Mouse (Mus musculus) neural tube, embryonic 11.5 days (tissue): ENCODE results near the gene Sult1c2. TPM values are rescaled to one million over a fixed set of nuclear protein-coding genes. Genes with fewer than 3 reads are reported as not detected.
"Not testable (repeated sequence)": the region's sequence is repeated elsewhere in the genome, so short reads cannot be mapped to it uniquely, and the experiment has no call there.

Source experiments
- ATAC-seq: fragments of 200-750 bp; cut with Nextera tagmentation; 2 replicates; pipeline ENCODE4 v1.8.0; 2017; ENCODE audit warnings: moderate number of reproducible peaks, mild to moderate bottlenecking, moderate TSS enrichment, moderate library complexity; ENCODE audit not compliant: insufficient read depth, low FRiP score, low TSS enrichment
- DNase-seq: peaks from one replicate; pipeline ENCODE4 v3.0.0-alpha.2; 2015; ENCODE audit warnings: low spot score
- H3K27ac ChIP-seq: fragments of 300-500 bp; sonication (generic); 2 replicates; pipeline ENCODE4 v1.5.1; 2014; ENCODE audit warnings: low read depth, mild to moderate bottlenecking, low read length
- H3K27me3 ChIP-seq: fragments of 300-500 bp; sonication (generic); 2 replicates; pipeline ENCODE4 v1.6.1; 2014; ENCODE audit warnings: mild to moderate bottlenecking, low read length, mixed read lengths; ENCODE audit not compliant: control insufficient read depth, insufficient read depth
- H3K36me3 ChIP-seq: fragments of 300-500 bp; sonication (generic); 2 replicates; pipeline ENCODE4 v1.6.1; 2014; ENCODE audit warnings: mild to moderate bottlenecking, low read length, moderate library complexity, mixed read lengths; ENCODE audit not compliant: control insufficient read depth, insufficient read depth
- H3K4me1 ChIP-seq: fragments of 300-500 bp; sonication (generic); 2 replicates; pipeline ENCODE4 v1.6.1; 2014; ENCODE audit warnings: low read length, mixed read lengths; ENCODE audit not compliant: control insufficient read depth, insufficient read depth
- H3K4me2 ChIP-seq: fragments of 300-500 bp; sonication (generic); 2 replicates; pipeline ENCODE4 v1.6.1; 2014; ENCODE audit warnings: low read depth, mild to moderate bottlenecking, moderate library complexity
- H3K4me3 ChIP-seq: fragments of 300-500 bp; sonication (generic); 2 replicates; pipeline ENCODE4 v1.5.1; 2014; ENCODE audit warnings: low read depth, low read length
- H3K9ac ChIP-seq: fragments of 300-500 bp; sonication (generic); 2 replicates; pipeline ENCODE4 v1.6.1; 2014; ENCODE audit warnings: mild to moderate bottlenecking, low read length
- H3K9me3 ChIP-seq: fragments of 300-500 bp; sonication (generic); 2 replicates; pipeline ENCODE4 v1.6.1; 2016; ENCODE audit warnings: low read length; ENCODE audit not compliant: control insufficient read depth
- WGBS: fragments of 180-500 bp; shearing (Covaris S2); extraction: QIAGEN DNeasy Blood & Tissue Kit; methylation state at CpG from one replicate; pipeline ENCODE4 v1.1.7; 2014; 5-methylcytosine and 5-hydroxymethylcytosine counted together
- polyA plus RNA-seq: library from polyadenylated mRNA; unstranded; fragments of >200 nt; fragmentation: Nextera tagmentation; extraction: Ambion mirVana; gene quantifications from 2 replicates; pipeline ENCODE4 v1.2.1, GENCODE M21; 2014

The Sult1c2 gene
- not detected in 2 replicates for polyA plus RNA-seq

DNA sequence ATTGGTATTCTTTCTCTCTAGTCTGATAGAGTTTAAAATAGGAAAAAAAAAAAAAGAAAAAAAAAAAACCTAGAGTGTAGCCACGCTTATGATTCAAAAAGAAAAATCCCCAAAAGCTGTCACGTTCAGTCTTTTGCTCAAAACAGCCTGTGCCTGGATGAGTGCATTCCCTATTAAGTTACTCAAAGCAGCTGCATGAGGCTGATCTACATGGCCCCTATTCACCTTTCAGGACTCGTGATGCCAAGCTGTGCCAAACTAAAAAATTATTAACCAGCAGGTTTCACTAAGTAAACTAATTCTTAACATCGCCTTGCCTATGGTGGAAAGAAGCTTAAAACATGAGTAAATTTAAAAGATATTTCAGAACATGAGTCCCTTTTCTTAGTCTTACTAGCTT, at the start of gene Sult1c2:
TSS of gene Sult1c2 (minus strand) at position 134 of the 400 bp plus-strand sequence.
- Histone ChIP-seq H3K4me3 (no peak within 1 kb of the TSS), H3K27ac (no peak within 1 kb of the TSS), H3K36me3 (no peaks in the 10 kb centered on the region), H3K9ac (no peak within 1 kb of the TSS), H3K4me1 (no peaks in the 10 kb centered on the region), H3K4me2 (no peak within 1 kb of the TSS), H3K27me3 (no peaks in the 10 kb centered on the region), H3K9me3 (no peaks in the 10 kb centered on the region)
- WGBS = 83% methylated on average over 4 of the region's 4 CpGs
- DNase-seq = no peak
- no peak for ATAC-seq

DNA sequence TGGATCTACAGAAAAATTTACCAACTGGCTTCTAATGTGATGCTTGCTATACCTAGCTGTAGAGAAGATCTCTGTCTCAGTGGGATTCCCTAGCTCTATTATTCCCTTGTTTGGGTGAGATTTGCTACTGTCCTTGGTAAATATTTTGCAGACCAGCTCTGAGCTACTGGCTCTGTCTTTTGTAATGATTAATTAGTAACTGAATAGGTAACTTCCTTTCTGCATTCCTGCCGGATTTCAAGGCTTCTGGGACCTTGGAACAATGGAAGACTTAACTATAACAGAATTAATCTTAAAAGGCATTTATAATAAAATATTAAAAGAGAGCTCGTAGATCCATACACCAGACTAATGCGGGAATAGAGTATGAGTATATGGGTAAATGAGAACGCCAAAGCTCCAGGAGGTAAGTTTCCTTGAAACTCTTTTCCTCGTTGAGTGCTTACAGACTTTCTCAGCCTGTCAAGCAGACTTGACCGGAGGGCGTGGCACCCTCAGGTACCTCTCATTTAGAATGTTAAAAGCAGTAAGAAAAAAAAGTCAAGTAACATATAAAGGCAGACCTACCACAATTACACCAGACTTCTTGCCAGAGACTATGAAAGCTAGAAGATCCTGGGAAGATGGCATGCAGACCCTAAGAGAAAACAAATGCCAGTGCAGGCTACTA, 33.0 kb upstream of the Sult1c2 start:
- not testable (repeated sequence) for H3K27ac ChIP-seq, H3K9me3 ChIP-seq, DNase-seq, H3K4me1 ChIP-seq, H3K36me3 ChIP-seq, H3K27me3 ChIP-seq, H3K9ac ChIP-seq, ATAC-seq, H3K4me2 ChIP-seq, H3K4me3 ChIP-seq
- 88% methylated on average over 7 of the region's 7 CpGs for WGBS

DNA sequence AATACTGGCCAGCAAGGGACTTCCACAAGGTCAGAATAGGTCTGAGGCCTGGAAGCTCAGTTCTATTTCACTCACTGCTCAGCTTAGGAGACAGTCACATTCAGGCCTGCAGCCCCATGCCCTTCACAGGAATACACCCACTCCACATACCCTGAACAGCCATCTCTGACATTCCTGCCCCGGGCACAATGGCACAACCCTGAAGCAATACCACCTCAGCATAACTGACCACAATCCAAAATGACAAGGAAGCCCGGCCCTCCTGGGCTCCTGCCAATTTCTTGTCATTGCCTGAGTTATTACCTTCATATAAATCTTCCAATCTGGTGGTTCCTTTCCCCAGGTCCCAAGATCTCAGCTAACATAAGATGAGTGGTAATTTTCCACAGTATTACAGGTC, 28.3 kb upstream of the Sult1c2 start:
- Histone ChIP-seq H3K27ac (no peak overlapping the region), H3K4me2 (no peak overlapping the region), H3K9ac (no peak overlapping the region), H3K36me3 (no peaks in the 10 kb centered on the region), H3K4me3 (no peak overlapping the region), H3K9me3 (no peaks in the 10 kb centered on the region), H3K4me1 (no peaks in the 10 kb centered on the region), H3K27me3 (no peaks in the 10 kb centered on the region)
- no peak for ATAC-seq
- WGBS = 79% methylated on average over 2 of the region's 2 CpGs
- no peak for DNase-seq

DNA sequence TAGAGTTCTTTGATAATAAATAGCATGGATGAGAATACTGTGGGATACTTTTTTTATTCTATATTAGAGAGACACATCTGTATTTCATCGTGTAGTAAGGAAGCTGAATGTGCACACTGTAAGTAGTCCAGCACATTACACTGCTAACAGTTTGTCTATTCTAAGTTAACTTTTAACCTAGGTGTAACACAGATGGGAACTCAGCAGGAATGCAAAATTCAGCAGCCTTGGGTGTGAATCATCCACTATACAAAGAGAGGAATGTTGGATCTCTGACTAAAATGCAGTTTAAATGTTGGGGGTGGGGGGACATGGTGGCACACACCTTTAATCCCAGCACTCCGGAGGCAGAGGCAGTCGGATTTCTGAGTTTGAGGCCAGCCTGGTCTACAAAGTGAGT, 26.1 kb upstream of the Sult1c2 start:
- Histone ChIP-seq H3K27ac (no peak overlapping the region), H3K36me3 (no peaks in the 10 kb centered on the region), H3K9me3 (no peaks in the 10 kb centered on the region), H3K27me3 (no peaks in the 10 kb centered on the region), H3K9ac (no peak overlapping the region), H3K4me2 (no peak overlapping the region), H3K4me1 (no peaks in the 10 kb centered on the region), H3K4me3 (no peak overlapping the region)
- WGBS = 89% methylated on average over 3 of the region's 3 CpGs
- ATAC-seq (no peak), DNase-seq (no peak)

DNA sequence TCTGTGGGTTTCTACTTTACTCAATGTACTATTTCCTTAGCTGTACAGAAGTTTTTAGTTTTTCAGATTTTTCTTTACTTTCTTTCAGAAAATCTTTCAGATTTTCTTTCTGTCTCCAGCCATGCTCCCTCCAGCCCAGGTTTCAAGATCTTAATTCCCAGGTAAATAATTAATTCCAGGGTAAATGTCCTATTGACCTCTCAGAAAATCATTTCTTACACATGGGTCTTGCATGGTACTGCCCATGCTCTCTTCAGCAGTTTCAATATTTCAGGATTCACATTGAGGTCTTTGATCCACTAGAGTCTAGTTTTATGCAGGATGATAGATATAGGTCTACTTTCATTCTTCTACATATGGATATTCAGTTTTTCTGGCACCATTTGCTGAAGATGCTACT, 23.8 kb upstream of the Sult1c2 start:
- Histone ChIP-seq H3K4me1 (no peaks in the 10 kb centered on the region), H3K27ac (no peak overlapping the region), H3K4me2 (no peak overlapping the region), H3K4me3 (no peak overlapping the region), H3K9ac (no peak overlapping the region), H3K36me3 (no peaks in the 10 kb centered on the region), H3K9me3 (no peaks in the 10 kb centered on the region), H3K27me3 (no peaks in the 10 kb centered on the region)
- ATAC-seq (no peak), DNase-seq (no peak)

DNA sequence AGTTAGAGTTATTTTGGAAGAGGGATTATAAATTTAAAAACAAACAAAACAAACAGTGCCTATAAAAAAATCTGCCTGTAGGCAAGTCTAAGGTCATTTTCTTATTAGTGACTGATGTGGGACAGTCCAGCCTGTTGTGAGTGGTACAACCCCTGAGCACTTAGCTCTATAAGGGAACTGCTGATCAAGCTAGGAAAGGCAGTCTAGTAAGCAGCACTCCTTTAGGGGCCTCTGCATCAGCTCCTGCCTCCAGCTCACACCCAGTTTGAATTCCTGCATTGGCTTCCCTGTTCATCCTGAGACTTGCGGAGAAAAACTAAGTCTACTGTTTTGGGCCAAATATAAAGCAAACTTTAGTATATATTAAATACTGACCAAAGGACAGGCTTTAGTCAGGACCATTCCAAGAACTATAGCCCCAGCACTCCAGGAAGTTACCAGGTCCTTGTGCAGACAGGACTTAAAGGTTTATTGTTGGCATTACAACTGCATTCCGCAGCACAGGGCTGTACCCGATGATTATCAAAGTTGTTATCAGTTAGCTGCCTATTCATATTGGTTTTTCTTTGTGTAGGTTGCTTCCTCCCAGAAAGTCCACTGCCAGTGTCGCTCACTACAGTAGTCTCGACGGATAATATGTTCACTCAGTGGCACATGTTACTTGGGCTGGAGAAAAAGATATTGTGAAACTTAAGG, 19.3 kb upstream of the Sult1c2 start:
- Histone ChIP-seq H3K27ac (no peak overlapping the region), H3K4me3 (no peak overlapping the region), H3K4me2 (no peak overlapping the region), H3K9ac (no peak overlapping the region), H3K36me3 (no peaks in the 10 kb centered on the region), H3K27me3 (no peaks in the 10 kb centered on the region), H3K4me1 (no peaks in the 10 kb centered on the region), H3K9me3 (no peaks in the 10 kb centered on the region)
- DNase-seq (no peak), ATAC-seq (no peak)
- whole genome bisulfite sequencing = 90% methylated on average over 6 of the region's 6 CpGs

DNA sequence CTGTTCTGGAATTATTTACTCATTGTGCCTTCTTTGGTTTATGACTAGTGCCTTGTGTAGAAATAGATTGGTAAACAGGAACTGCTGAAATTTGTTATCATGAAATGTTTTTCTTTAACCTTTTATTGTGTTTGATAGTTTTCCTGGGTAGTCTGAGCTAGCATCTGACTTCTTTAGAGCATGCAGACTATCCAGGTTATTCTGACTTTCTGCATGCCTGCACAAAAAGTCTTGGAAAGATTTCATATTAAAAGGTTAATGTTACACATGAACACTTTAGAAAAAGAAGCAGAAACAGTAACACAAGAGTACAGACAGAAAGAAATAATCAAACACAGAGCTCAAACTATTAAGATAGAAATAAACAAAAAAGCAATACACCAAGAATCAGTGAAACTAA, 14.4 kb upstream of the Sult1c2 start:
- no peaks in the 10 kb centered on the region for H3K27me3 ChIP-seq
- H3K4me1 ChIP-seq = no peaks in the 10 kb centered on the region
- no peak overlapping the region for H3K4me3 ChIP-seq
- H3K36me3 ChIP-seq = no peaks in the 10 kb centered on the region
- no peak overlapping the region for H3K9ac ChIP-seq
- H3K4me2 ChIP-seq = no peak overlapping the region
- ATAC-seq (no peak), DNase-seq (no peak)
- no peaks in the 10 kb centered on the region for H3K9me3 ChIP-seq
- H3K27ac ChIP-seq = no peak overlapping the region

DNA sequence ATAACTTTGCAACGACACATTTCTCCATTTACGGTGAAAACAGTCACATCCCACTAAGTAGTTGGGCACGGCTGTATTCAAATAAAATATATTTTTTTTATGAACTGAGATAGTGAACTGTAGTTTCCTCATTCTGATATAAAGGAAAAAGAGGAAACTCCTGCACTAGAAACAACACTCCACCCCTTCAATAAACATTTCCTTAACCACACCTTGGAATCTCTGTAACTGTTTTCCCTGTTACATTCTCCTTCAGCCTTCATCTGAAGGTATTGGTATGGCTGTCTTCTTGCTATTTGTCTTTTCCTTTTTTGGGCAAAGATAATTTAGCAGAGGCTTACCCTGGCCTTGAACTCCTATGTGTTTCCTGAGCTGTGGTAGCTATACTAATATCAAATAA, 8.9 kb upstream of the Sult1c2 start:
- WGBS = 90% methylated on average over 3 of the region's 3 CpGs
- Histone ChIP-seq H3K36me3 (no peaks in the 10 kb centered on the region), H3K4me1 (no peaks in the 10 kb centered on the region), H3K4me3 (no peak overlapping the region), H3K27me3 (no peaks in the 10 kb centered on the region), H3K9me3 (no peaks in the 10 kb centered on the region), H3K4me2 (no peak overlapping the region), H3K27ac (no peak overlapping the region), H3K9ac (no peak overlapping the region)
- ATAC-seq = no peak
- no peak for DNase-seq

DNA sequence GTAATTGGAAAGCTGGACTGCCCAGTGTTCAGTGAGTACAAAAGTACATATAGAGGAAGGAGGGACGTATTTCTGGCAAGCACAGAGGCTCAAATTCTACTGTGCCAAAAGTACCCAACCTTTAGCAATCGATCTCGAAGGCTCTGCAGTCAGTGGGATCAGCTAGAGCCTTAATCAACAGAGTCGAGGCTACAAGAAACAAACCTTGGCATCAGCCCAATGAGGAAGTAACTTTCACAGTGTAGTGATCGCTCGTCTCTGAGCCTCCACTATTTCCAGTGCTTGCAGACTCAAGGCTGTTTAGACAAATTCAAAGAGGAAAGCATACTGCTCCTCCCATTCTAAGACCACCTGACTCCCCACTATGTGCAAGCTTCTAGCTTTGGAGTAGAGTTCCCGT, 343 bp downstream of the Sult1c2 start:
- no peak overlapping the region for H3K4me3 ChIP-seq
- no peaks in the 10 kb centered on the region for H3K36me3 ChIP-seq
- H3K4me1 ChIP-seq = no peaks in the 10 kb centered on the region
- WGBS = 84% methylated on average over 7 of the region's 7 CpGs
- H3K27me3 ChIP-seq = no peaks in the 10 kb centered on the region
- ATAC-seq = no peak
- no peak overlapping the region for H3K9ac ChIP-seq
- no peak for DNase-seq
- H3K4me2 ChIP-seq = no peak overlapping the region
- H3K27ac ChIP-seq = no peak overlapping the region
- H3K9me3 ChIP-seq = no peaks in the 10 kb centered on the region
